Mouse (Mus musculus) kidney, adult 2 months (tissue): ENCODE results near the gene Sox11.

ENCODE experiments used
- CTCF ChIP-seq: fragments of 200-500 bp; conservative IDR thresholded peaks from 2 replicates; pipeline ENCODE4 v1.5.1; 2011; ENCODE audit warnings: low read depth, mild to moderate bottlenecking, control low read depth, low read length, moderate library complexity, mixed read lengths; ENCODE audit not compliant: insufficient read depth, insufficient read length
- POLR2A ChIP-seq: fragments of 200-500 bp; IDR thresholded peaks from one replicate; pipeline ENCODE4 v1.6.1; 2011; ENCODE audit warnings: low read depth, low read length, control low read depth

DNA sequence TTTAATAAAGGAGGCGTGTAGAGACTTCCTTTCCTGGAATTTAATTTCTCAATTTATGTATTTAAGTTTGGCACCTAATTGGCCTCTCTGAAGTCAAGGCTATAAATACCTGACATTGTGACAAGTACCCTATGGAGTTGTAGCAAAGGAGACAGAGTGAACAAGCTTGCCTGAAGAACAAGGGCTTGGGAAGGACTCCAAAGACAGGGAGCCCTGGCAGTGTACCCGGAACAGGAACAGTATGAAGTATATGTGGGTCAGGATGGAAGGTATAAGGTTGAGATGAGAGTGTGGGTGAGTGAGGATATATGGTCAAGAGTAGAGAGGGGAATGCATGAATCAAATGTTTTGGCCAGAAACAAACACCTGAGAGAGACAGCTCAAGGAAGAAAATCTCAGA is 28.4 kb upstream of the Sox11 start:
- no peak for TF ChIP-seq POLR2A
- no peak for TF ChIP-seq CTCF
